In the genomic region with DNA sequence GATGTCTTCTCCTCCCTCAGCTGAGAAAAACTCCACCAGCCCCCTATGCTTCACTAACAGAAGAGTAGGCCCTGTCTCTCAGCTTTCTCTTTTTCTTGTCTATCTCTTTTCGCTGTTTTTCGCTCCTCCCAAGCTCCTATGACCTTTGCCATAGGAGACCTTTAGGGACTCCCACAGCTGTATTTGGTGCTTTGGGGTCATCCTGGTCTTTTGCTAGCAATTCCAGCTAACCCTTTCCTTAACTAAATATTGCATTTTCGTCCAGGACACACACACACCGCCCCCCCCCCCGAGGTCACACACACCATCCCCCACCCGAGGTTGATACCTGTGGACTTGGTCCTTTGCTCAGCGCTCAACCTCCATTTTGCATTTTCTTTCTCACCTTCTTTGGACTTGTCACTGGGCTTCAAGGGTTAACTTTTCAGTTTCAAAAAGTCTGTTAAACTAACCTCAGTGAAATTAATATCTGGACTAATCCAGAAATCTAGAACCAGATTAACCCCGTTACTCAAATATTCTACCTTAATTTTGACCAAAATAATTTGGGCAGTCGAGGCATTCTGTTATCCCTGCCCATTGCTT, we compare ENCODE assay signal across 1 mouse cellular context.
TF ChIP-seq lines count a peak whose summit lies in the region.

No protein-coding gene starts in this region.

TF ChIP-seq in C2C12, 6 proteins besides CTCF, POLR2A, EP300 and RAD21 (continued from another document):
- TF ChIP-seq CEBPB (IDR thresholded peaks at IDR 0.05; ENCODE audit: low read depth) (no peak), USF1 (IDR thresholded peaks at IDR 0.05; ENCODE audit: low read depth) (no peak)
